Mouse (Mus musculus) kidney, embryonic 14.5 days (tissue): ENCODE results near the gene Akap6. TPM values are rescaled to one million over a fixed set of nuclear protein-coding genes. Genes with fewer than 3 reads are reported as not detected.

Source experiments
- ATAC-seq: fragments of 200-750 bp; cut with Nextera tagmentation; 2 replicates; pipeline ENCODE4 v1.8.0; 2017; ENCODE audit warnings: moderate number of reproducible peaks, mild to moderate bottlenecking, moderate TSS enrichment, moderate library complexity; ENCODE audit not compliant: low FRiP score, low TSS enrichment
- H3K27ac ChIP-seq: fragments of 300-500 bp; sonication (generic); 2 replicates; pipeline ENCODE4 v1.5.1; 2014; ENCODE audit warnings: low read depth, mild to moderate bottlenecking, low read length, moderate library complexity, mixed read lengths
- H3K27me3 ChIP-seq: fragments of 300-500 bp; sonication (generic); 2 replicates; pipeline ENCODE4 v1.6.1; 2014; ENCODE audit warnings: mild to moderate bottlenecking, low read length; ENCODE audit not compliant: control insufficient read depth, insufficient read depth
- H3K36me3 ChIP-seq: fragments of 300-500 bp; sonication (generic); 2 replicates; pipeline ENCODE4 v1.6.1; 2014; ENCODE audit warnings: low read length, mixed read lengths; ENCODE audit not compliant: control insufficient read depth, insufficient read depth
- H3K4me1 ChIP-seq: fragments of 300-500 bp; sonication (generic); 2 replicates; pipeline ENCODE4 v1.6.1; 2014; ENCODE audit warnings: low read length, mixed read lengths; ENCODE audit not compliant: control insufficient read depth, insufficient read depth
- H3K4me2 ChIP-seq: fragments of 300-500 bp; sonication (generic); replicated peaks from 2 replicates; pipeline ENCODE4 v1.6.1; 2014; ENCODE audit warnings: low read depth, mild to moderate bottlenecking, low read length
- H3K4me3 ChIP-seq: fragments of 300-500 bp; sonication (generic); 2 replicates; pipeline ENCODE4 v1.5.1; 2014; ENCODE audit warnings: mild to moderate bottlenecking, low read length
- H3K9ac ChIP-seq: fragments of 300-500 bp; sonication (generic); 2 replicates; pipeline ENCODE4 v1.6.1; 2014; ENCODE audit warnings: low read depth, mild to moderate bottlenecking, low read length, moderate library complexity
- H3K9me3 ChIP-seq: fragments of 300-500 bp; sonication (generic); 2 replicates; pipeline ENCODE4 v1.6.1; 2016; ENCODE audit warnings: low read length; ENCODE audit not compliant: control insufficient read depth
- WGBS: fragments of 180-500 bp; shearing (Covaris S2); extraction: QIAGEN DNeasy Blood & Tissue Kit; methylation state at CpG from one replicate; pipeline ENCODE4 v1.1.7; 2014; 5-methylcytosine and 5-hydroxymethylcytosine counted together
- polyA plus RNA-seq: library from polyadenylated mRNA; unstranded; fragments of >200 nt; fragmentation: Nextera tagmentation; extraction: Ambion mirVana; gene quantifications from 2 replicates; pipeline ENCODE4 v1.2.1, GENCODE M21; 2014

Gene Akap6
- polyA plus RNA-seq, 1 experiment from 2014 or later: 0.18 TPM

- H3K36me3 ChIP-seq: no peaks in the 10 kb centered on the region
- WGBS: 41% methylated on average over 4 of the region's 4 CpGs
- peaks cover 5% of the 10 kb centered on the region; the same call in 1 of the 2 replicates for H3K4me1 ChIP-seq
- no peak overlapping the region for H3K4me2 ChIP-seq
- no peaks in the 10 kb centered on the region for H3K9me3 ChIP-seq
- no peaks in the 10 kb centered on the region for H3K27me3 ChIP-seq
- no peak overlapping the region for H3K9ac ChIP-seq
- ATAC-seq: no peak
- H3K27ac ChIP-seq: no peak overlapping the region
- no peak overlapping the region for H3K4me3 ChIP-seq
These were observed 226.3 kb downstream of the Akap6 start for GRCm38 (mm10) chr12:52925448-52925847.

GRCm38 (mm10) chr12:52933832-52934231, 234.6 kb downstream of the Akap6 start:
- 77% methylated on average over 7 of the region's 13 CpGs for WGBS
- Histone ChIP-seq H3K9ac (no peak overlapping the region), H3K4me3 (no peak overlapping the region), H3K4me2 (no peak overlapping the region), H3K27ac (no peak overlapping the region), H3K36me3 (no peaks in the 10 kb centered on the region), H3K9me3 (no peaks in the 10 kb centered on the region), H3K27me3 (no peaks in the 10 kb centered on the region), H3K4me1 (no peaks in the 10 kb centered on the region)
- ATAC-seq: no peak

GRCm38 (mm10) chr12:52934989-52935388, 235.8 kb downstream of the Akap6 start:
- Histone ChIP-seq H3K9me3 (no peaks in the 10 kb centered on the region), H3K27me3 (no peaks in the 10 kb centered on the region), H3K27ac (no peak overlapping the region), H3K36me3 (no peaks in the 10 kb centered on the region), H3K4me2 (no peak overlapping the region), H3K9ac (no peak overlapping the region), H3K4me3 (no peak overlapping the region), H3K4me1 (no peaks in the 10 kb centered on the region)
- ATAC-seq: no peak
- WGBS: 96% methylated on average over 3 of the region's 3 CpGs

- H3K27ac ChIP-seq: no peak overlapping the region
- H3K4me3 ChIP-seq: no peak overlapping the region
- no peaks in the 10 kb centered on the region for H3K9me3 ChIP-seq
- H3K4me1 ChIP-seq: no peaks in the 10 kb centered on the region
- 68% methylated on average over 5 of the region's 5 CpGs for WGBS
- no peaks in the 10 kb centered on the region for H3K27me3 ChIP-seq
- no peak overlapping the region for H3K4me2 ChIP-seq
- ATAC-seq: no peak
- H3K36me3 ChIP-seq: no peaks in the 10 kb centered on the region
- no peak overlapping the region for H3K9ac ChIP-seq
These were observed 239.6 kb downstream of the Akap6 start for GRCm38 (mm10) chr12:52938786-52939185.

- Histone ChIP-seq H3K36me3 (no peaks in the 10 kb centered on the region), H3K4me3 (no peak overlapping the region), H3K27ac (no peak overlapping the region), H3K9me3 (no peaks in the 10 kb centered on the region), H3K9ac (no peak overlapping the region), H3K4me1 (no peaks in the 10 kb centered on the region), H3K27me3 (no peaks in the 10 kb centered on the region), H3K4me2 (no peak overlapping the region)
- WGBS: 63% methylated on average over 15 of the region's 15 CpGs
- no peak for ATAC-seq
These were observed 240.3 kb downstream of the Akap6 start for GRCm38 (mm10) chr12:52939324-52939946.

- Histone ChIP-seq H3K27me3 (no peaks in the 10 kb centered on the region), H3K36me3 (no peaks in the 10 kb centered on the region), H3K9me3 (no peaks in the 10 kb centered on the region), H3K4me1 (no peaks in the 10 kb centered on the region), H3K4me2 (no peak overlapping the region), H3K9ac (no peak overlapping the region), H3K27ac (no peak overlapping the region), H3K4me3 (no peak overlapping the region)
- WGBS: 74% methylated on average over 4 of the region's 4 CpGs
- ATAC-seq: no peak
These were observed 242.8 kb downstream of the Akap6 start for GRCm38 (mm10) chr12:52941941-52942340.

GRCm38 (mm10) chr12:52944274-52944673, 245.1 kb downstream of the Akap6 start:
- Histone ChIP-seq H3K4me3 (no peak overlapping the region), H3K27ac (no peak overlapping the region), H3K36me3 (no peaks in the 10 kb centered on the region), H3K9ac (no peak overlapping the region), H3K4me1 (no peaks in the 10 kb centered on the region), H3K27me3 (no peaks in the 10 kb centered on the region), H3K4me2 (no peak overlapping the region), H3K9me3 (no peaks in the 10 kb centered on the region)
- 39% methylated on average over 7 of the region's 7 CpGs for WGBS
- ATAC-seq: no peak

- Histone ChIP-seq H3K4me3 (no peak overlapping the region), H3K9me3 (no peaks in the 10 kb centered on the region), H3K4me2 (no peak overlapping the region), H3K9ac (no peak overlapping the region), H3K27me3 (no peaks in the 10 kb centered on the region), H3K27ac (no peak overlapping the region), H3K4me1 (no peaks in the 10 kb centered on the region), H3K36me3 (no peaks in the 10 kb centered on the region)
- WGBS: 86% methylated on average over 2 of the region's 2 CpGs
- ATAC-seq: no peak
These were observed 245.8 kb downstream of the Akap6 start for GRCm38 (mm10) chr12:52944949-52945348.

GRCm38 (mm10) chr12:52950660-52951059, 251.5 kb downstream of the Akap6 start:
- H3K4me2 ChIP-seq: no peak overlapping the region
- H3K9ac ChIP-seq: no peak overlapping the region
- 66% methylated on average over 4 of the region's 4 CpGs for WGBS
- H3K27me3 ChIP-seq: no peaks in the 10 kb centered on the region
- H3K9me3 ChIP-seq: no peaks in the 10 kb centered on the region
- no peak overlapping the region for H3K27ac ChIP-seq
- H3K36me3 ChIP-seq: no peaks in the 10 kb centered on the region
- no peaks in the 10 kb centered on the region for H3K4me1 ChIP-seq
- no peak for ATAC-seq
- no peak overlapping the region for H3K4me3 ChIP-seq
